Mouse (Mus musculus): ENCODE measurements around the gene Rgs6.

DNA sequence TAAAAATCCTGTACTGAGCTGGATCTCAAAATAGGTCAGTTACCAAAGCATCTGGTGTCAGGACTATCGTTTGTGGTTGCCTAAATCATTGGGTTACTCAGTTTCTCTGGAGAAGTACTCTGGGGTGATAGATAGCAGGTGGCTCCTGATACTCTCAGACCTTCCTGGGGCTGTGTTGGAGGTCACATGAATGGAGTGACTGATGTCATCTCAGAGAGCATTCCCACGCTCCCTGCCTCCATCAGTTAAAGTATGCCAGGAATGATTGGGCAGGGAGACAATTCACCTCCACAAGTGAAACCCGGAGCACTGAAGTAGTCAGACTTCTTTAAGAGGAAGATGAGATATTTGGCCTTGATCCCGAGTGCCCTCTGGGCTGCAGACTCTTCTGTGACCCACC lies 15.9 kb downstream of the Rgs6 start:
- TF ChIP-seq CTCF (IDR thresholded peaks at IDR 0.05; ENCODE audit: low read depth, low read length) (no peak), EP300 (IDR thresholded peaks at IDR 0.05; ENCODE audit: insufficient read depth, low read depth, low read length) (no peak)

All from ES-Bruce4 (cell line).